Mouse (Mus musculus) ES-Bruce4 (cell line): ENCODE results near the gene Nptn.

ENCODE experiments used
- CTCF ChIP-seq: IDR thresholded peaks from one replicate; pipeline ENCODE4 v1.8.1; 2011; ENCODE audit warnings: low read depth, low read length
- EP300 ChIP-seq: IDR thresholded peaks from 2 replicates; pipeline ENCODE4 v1.6.1; 2011; ENCODE audit warnings: low read depth, low read length; ENCODE audit not compliant: insufficient read depth
- POLR2A ChIP-seq: IDR thresholded peaks from one replicate; pipeline ENCODE4 v1.8.1; 2011; ENCODE audit warnings: low read length; ENCODE audit not compliant: insufficient read depth

DNA sequence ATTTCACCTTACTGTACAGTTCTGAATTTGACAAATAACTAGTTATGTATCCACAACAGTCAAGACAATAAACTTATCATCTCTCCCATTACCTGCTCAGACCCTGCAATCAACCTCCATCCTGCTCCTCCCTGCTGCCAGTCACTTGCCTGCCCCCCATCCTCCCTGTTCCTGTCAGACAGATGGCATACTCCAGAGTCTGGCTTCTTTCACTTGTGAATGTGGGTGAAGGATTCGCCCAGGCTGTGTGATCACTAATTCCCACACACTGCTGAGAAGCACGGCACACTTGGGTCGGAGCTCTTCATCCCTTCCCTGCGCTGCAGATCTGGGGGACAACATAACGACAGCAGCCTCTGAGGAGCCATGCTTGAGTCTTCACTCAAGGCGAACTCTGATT is 100.1 kb downstream of the Nptn start:
- TF ChIP-seq POLR2A, result no peak
- no peak for TF ChIP-seq CTCF
- TF ChIP-seq EP300, result no peak
